Mouse (Mus musculus) adrenal gland, postnatal 36 days (tissue): ENCODE data around the gene Cdkn2c. TPM values are rescaled to one million over a fixed set of nuclear protein-coding genes. Genes with fewer than 3 reads are reported as not detected.
A peak's percentile ranks its signal among the peaks of the same experiment; 100 is the strongest.

ENCODE experiments used
- DNase-seq, 2 experiments: peaks; one replicate each; pipeline ENCODE4 v3.0.0; 2021; ENCODE audit warnings: mixed read lengths in 1 of 2
- total RNA-seq, 2 experiments: library from RNA; stranded (reverse); gene quantifications; 2 replicates each; pipeline ENCODE4 v1.2.3; 2021

The Cdkn2c gene
- total RNA-seq, 2 experiments from 2014 or later = 45.9 to 53.2 TPM

GRCm38 (mm10) chr4:109657851-109658500 is 9.0 kb downstream of the Cdkn2c start:
- DNase-seq = peak in 1 of 2 experiments; percentile 59

- peak; percentile 72 to 74 for DNase-seq
Measured at GRCm38 (mm10) chr4:109657021-109657850, 9.8 kb downstream of the Cdkn2c start.

- no peak for DNase-seq
Measured at GRCm38 (mm10) chr4:109656301-109656700, 10.7 kb downstream of the Cdkn2c start.

- DNase-seq = no peak
Measured at GRCm38 (mm10) chr4:109655738-109656137, 11.3 kb downstream of the Cdkn2c start.

GRCm38 (mm10) chr4:109654701-109655100 is 12.3 kb downstream of the Cdkn2c start:
- DNase-seq = no peak

GRCm38 (mm10) chr4:109653251-109653650 is 13.7 kb downstream of the Cdkn2c start:
- no peak for DNase-seq

- DNase-seq = no peak
Measured at GRCm38 (mm10) chr4:109649331-109649730, 17.7 kb downstream of the Cdkn2c start.

- no peak for DNase-seq
Measured at GRCm38 (mm10) chr4:109647281-109647680, 19.7 kb downstream of the Cdkn2c start.

- no peak for DNase-seq
Measured at GRCm38 (mm10) chr4:109641451-109641850, 25.5 kb downstream of the Cdkn2c start.

- DNase-seq = peak in 1 of 2 experiments; percentile 30
Measured at GRCm38 (mm10) chr4:109640141-109640540, 26.8 kb downstream of the Cdkn2c start.

GRCm38 (mm10) chr4:109639356-109639755 is 27.6 kb downstream of the Cdkn2c start:
- DNase-seq = no peak

- no peak for DNase-seq
Measured at GRCm38 (mm10) chr4:109634971-109635370, 32.0 kb downstream of the Cdkn2c start.

- DNase-seq = no peak
Measured at GRCm38 (mm10) chr4:109631029-109631428, 36.0 kb downstream of the Cdkn2c start.

- DNase-seq = no peak
Measured at GRCm38 (mm10) chr4:109630215-109630614, 36.8 kb downstream of the Cdkn2c start.

GRCm38 (mm10) chr4:109612596-109612995 is 54.4 kb downstream of the Cdkn2c start:
- DNase-seq = no peak

Other genes starting within 250 kb of the Cdkn2c start
- 100 to 1,000 TPM; 182 to 206 TPM for gene Rnf11, start 182.5 kb downstream of the Cdkn2c start, total RNA-seq
- gene 4930522H14Rik, start 135.9 kb downstream of the Cdkn2c start, total RNA-seq = not detected
- 10 to 100 TPM; 29.9 to 30.3 TPM for gene Faf1, start 9.4 kb upstream of the Cdkn2c start, total RNA-seq